Mouse (Mus musculus) retina, postnatal 1 day (tissue): ENCODE measurements at regions not wholly inside any gene's neighbourhood (a gene's known extent, or its start where the extent isn't known, plus 50 kb on each side); places are given as distances from the start of the nearest gene placed in this dataset.

Source experiments
- DNase-seq: peaks from one replicate; pipeline ENCODE4 v3.0.0-alpha.2; 2012

GRCm38 (mm10) chr4:75730798-75731400 lies 452.8 kb upstream of the Dmac1 start:
- no peak for DNase-seq

DNA sequence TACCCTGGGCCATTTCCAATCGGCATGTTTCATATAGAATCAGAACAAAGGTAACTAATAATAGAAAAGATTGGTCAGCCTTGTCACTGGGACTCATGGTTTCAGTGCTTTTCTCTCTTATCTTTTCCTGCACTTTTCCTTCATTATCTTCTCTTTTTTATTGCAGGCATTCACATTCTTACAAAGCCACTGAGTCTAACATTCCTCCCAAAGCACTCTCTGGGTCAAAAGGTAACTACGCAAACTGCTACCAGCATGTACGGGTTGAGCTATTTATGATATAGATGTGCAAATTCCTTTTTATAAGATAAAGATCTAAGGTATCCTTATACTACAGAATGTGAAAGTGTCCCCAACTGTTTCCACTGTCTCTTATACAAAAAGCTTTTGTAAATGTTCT lies 436.5 kb upstream of the Dmac1 start:
- DNase-seq: no peak

DNA sequence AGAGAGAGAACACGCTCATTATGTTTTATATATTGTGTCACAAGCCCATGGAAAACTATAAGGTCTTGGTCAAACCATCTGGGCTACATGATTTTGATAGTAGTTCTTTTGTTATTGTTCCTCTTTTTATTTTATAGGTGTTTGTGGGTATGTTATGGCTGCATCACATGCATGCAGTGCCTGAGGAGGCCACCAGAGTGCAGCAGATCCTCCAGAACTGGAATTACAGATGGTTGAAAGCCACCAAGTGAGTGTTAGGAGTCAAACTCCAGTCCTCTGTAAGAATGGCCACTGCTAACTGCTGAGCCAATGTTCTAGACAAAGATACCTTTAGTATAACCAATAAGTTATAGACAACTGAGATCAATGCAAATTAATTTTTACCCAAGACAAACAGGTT lies 435.9 kb upstream of the Dmac1 start:
- no peak for DNase-seq

- no peak for DNase-seq
Measured at GRCm38 (mm10) chr4:75700780-75701378, 422.8 kb upstream of the Dmac1 start.

- no peak for DNase-seq
Measured at GRCm38 (mm10) chr4:75676590-75677174, 398.6 kb upstream of the Dmac1 start.

- no peak for DNase-seq
Measured at GRCm38 (mm10) chr4:75641046-75641445, 362.9 kb upstream of the Dmac1 start.

DNA sequence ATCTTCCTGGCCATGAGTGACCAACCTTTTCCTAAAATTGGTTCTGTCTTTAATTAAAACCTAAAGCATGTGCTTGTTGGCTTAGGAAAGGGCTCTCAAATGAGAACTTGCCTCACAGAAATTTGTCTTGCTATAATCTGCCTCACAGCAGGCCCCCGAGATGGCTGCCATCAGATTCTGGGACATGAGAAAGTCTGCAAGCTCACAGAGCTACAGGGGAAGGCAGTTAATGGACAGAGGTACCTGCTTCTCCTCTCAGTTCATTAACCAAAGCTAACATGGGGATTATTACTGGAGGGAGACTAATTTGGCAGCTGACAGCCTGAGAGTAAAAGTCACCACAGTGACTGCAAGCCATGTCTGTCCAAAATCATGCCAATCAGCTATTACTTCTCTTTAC lies 358.5 kb upstream of the Dmac1 start:
- DNase-seq: peak; percentile 16

DNA sequence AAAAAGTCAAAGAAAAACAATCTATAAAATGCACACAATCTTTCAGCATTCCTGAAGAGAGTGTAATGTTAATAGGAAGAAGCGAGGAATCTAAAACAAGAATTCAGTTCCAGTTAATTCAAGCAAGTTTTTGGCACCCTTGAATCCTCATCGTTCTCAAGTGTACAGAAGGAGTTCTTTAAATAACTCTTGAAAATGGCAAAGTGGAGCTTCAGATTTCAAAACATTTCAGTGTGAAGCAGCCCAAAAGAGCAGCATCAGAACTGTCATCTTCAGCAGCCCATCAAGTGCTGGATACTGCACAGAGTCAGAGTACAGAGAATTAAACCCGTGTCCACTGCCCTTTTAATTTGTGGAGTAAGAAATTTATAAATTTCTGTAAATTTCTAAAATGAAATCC lies 311.8 kb upstream of the Dmac1 start:
- DNase-seq: no peak

- peak; percentile 61 for DNase-seq
Measured at GRCm38 (mm10) chr4:75588095-75588875, 310.2 kb upstream of the Dmac1 start.

GRCm38 (mm10) chr4:75579865-75580264 lies 301.8 kb upstream of the Dmac1 start:
- DNase-seq: no peak

DNA sequence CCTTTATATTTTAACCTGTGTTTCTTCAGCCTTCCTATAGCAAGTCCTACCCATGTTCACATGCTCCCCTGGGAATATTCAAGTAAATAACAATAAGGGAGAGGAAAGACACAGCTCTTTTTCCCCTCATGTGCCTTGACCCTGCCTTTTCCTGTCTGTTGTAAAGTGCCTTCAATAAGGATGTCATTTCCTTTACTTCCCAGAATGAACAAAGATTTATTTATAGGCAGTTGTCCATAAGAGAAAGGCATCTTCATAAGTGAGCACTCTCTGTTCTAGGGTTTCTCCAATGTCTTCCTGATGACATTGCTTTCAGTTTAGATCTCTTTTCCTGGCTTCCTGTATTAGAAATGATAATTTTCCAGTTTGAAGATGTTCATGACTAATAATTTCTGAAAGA lies 294.5 kb upstream of the Dmac1 start:
- no peak for DNase-seq

- DNase-seq: no peak
Measured at GRCm38 (mm10) chr4:75567630-75568029, 289.5 kb upstream of the Dmac1 start.

- DNase-seq: peak; percentile 35
Measured at GRCm38 (mm10) chr4:75562480-75562879, 284.4 kb upstream of the Dmac1 start.

DNA sequence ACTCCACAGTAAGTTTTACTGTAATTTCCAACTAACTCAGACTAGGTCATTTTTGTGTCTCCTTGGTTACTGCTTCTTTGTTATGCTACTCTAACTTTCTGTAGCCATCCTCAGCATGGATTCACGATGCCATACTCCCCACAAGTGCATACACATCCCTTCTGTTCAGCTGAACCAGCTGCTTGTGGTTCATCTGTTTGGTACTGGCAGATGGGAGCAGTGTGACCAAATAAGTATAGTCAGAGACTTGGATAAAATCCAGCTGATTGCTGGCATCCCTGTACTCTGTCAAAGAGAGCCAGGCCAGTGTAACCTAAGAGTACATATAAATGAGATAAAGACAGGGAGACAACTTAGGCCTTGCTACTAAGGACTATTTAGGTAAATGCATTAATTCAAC lies 283.7 kb upstream of the Dmac1 start:
- peak; percentile 73 for DNase-seq

DNA sequence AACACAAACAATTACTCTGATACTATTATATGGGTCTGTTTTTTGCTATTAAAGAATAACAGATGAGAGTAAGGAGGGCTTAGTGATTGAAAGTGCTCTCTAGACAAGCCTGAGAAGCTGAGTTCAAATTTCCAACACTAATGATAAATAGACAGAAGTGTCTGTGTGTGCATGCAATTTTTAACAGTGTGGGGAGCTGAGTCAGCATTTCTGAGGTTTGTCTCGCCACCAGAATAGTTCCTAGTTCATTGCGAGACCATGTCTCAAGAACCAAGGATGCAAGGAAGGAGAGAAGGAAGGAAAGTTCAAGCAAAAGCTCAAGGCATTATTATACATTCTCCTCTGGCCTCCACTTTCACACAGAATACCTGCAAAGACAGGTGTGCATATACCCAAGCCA lies 259.7 kb upstream of the Dmac1 start:
- no peak for DNase-seq

- no peak for DNase-seq
Measured at GRCm38 (mm10) chr4:75535067-75535466, 257.0 kb upstream of the Dmac1 start.

GRCm38 (mm10) chr4:75529607-75530006 lies 251.5 kb upstream of the Dmac1 start:
- no peak for DNase-seq

GRCm38 (mm10) chr4:75517459-75518158 lies 239.5 kb upstream of the Dmac1 start:
- no peak for DNase-seq
